Mouse (Mus musculus) monocyte, adult 2 months (primary cell): ENCODE measurements around the gene Gkn3.
A peak's percentile ranks its signal among the peaks of the same experiment; 100 is the strongest.

Experiments
- DNase-seq, 2 experiments: peaks; one replicate each; pipeline ENCODE4 v3.0.0; 2022; ENCODE audit warnings: low spot score in 2 of 2, low read depth in 1 of 2

Gkn3 gene

DNA sequence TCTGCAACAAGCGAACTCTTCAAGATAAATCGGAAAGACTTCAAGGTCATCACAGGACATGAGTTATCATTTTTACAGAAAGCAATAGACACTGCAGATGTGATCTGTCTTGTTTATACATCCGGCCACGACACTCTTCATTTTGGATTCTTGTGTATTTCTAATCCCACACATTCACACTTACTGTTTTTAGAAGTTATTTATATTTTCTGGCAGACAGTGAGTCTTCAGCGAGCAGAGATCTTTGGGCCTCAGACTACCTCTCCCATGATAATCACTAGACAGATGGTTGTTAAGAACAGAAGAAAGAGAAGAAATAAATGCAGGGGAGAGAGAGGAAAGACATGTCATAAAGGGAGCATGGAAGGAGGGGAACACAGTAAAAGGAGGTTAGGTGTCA is 19.5 kb downstream of the Gkn3 start:
- no peak for DNase-seq

DNA sequence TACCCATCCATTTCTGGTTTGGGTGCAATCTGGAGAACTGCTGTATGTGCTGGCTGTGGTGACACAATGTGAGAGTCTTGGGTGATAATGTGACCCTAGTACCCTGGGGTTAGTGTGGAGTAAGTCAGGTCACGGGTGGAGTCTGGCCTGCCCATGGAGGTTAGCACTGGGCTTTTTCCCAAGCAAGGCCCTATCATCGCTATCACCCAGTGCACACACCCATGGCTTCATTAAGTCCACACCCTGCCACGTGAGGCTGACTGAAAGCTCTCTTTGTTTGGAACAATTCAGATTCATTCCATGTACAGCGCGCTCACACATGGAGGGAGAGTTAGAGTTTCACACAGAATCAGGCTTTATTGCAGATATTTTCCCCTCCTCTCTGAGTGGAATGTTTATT is 34.3 kb downstream of the Gkn3 start:
- no peak for DNase-seq

GRCm38 (mm10) chr6:87350829-87351228 is 37.9 kb downstream of the Gkn3 start, which contains the start of gene Gkn1:
TSS of gene Gkn1 (minus strand) at chr6:87350942.
- no peak for DNase-seq

DNA sequence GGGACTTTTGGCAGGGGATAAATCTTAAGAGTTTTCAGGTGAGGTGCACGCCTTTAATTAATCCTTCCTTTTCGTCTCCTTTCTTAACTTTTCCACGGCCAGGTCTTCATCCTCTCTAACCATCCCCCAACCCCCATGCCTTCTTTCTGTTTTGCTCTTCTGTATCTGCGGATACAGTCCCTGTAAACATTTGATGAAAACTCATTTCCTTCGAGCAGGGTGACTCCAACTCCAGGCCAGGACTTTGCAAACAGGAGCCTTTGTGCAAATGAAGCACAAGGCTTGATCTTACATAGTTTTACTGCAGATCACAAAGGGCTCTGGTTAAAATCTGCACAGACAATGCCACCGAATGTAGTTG is 52.8 kb downstream of the Gkn3 start:
- no peak for DNase-seq

GRCm38 (mm10) chr6:87335091-87335934 is 53.4 kb downstream of the Gkn3 start, which contains the start of gene Antxr1:
TSS of gene Antxr1 (minus strand) at chr6:87335821.
- DNase-seq = peak in 1 of 2 experiments; percentile 9

DNA sequence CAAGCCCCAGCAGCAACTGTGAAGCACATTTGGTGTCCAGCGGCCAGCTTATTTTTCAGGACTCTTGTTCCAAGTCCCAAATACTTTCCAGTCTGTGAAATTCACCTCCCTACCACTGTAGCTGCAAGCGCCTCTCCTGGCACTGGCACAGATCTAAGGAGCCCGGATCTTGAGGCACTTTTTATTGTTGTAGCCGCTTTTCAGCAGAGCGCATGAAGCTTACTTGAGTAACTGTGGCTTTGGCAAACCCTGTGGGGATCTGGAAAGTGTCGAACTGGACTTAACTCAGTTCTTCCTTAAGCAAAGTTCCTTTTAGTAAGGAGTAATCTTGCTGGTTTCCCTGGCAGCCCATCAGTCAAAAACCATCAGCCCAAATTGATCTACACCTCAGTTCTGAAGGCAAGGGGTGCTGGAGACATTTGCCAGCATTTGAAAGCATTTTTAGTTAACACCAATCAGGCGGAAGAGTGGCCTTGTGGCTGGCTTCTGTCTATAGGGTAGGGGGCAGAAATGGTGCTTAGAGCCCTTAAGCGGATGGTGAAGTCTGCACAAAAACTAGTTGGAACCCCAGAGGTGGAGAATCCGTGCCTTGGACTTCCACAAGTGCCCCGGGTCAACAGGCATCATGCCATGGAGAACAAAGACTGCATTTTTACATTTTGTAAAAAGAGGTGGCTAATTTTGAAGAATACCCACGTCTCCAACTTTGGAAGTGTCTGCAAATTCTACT is 54.2 kb downstream of the Gkn3 start:
- no peak for DNase-seq
